Mouse (Mus musculus): ENCODE data around the gene Cmc1. TPM values are rescaled to one million over a fixed set of nuclear protein-coding genes. Genes with fewer than 3 reads are reported as not detected.

The Cmc1 gene
- total and polyA plus RNA-seq, 2 experiments, result 2.6 to 15.9 TPM

- TF ChIP-seq CTCF (IDR thresholded peaks at IDR 0.05; ENCODE audit: low read depth, low read length) (no peak), POLR2A (IDR thresholded peaks at IDR 0.05; ENCODE audit: extremely low read depth, insufficient read depth, low read length) (no peak)
- H3K27ac ChIP-seq (replicated peaks; ENCODE audit: insufficient read depth, low read depth, low read length), result no peak overlapping the region
- DNase-seq (ENCODE audit: extremely low read depth, low read depth, low spot score), result no peak
- no peaks in the 10 kb centered on the region for H3K36me3 ChIP-seq (ENCODE audit: control insufficient read depth, insufficient read depth, low read length)
- H3K9ac ChIP-seq (ENCODE audit: low read depth, low read length), result no peak overlapping the region
- H3K4me3 ChIP-seq (ENCODE audit: insufficient read depth, low read depth, low read length), result no peak overlapping the region
- 85% methylated on average over 4 of the region's 4 CpGs for WGBS
- H3K79me2 ChIP-seq (ENCODE audit: control insufficient read depth, insufficient read depth, low read length), result no peaks in the 10 kb centered on the region
- no peaks in the 10 kb centered on the region for H3K4me1 ChIP-seq (ENCODE audit: control insufficient read depth, insufficient read depth, low read length)
- H3K27me3 ChIP-seq (ENCODE audit: control insufficient read depth, insufficient read depth, low read length), result no peaks in the 10 kb centered on the region
Observed at GRCm38 (mm10) chr9:118173086-118173485, 23.1 kb upstream of the Cmc1 start.

- no peaks in the 10 kb centered on the region for H3K36me3 ChIP-seq (ENCODE audit: control insufficient read depth, insufficient read depth, low read length)
- WGBS, result 37% methylated on average over 5 of the region's 5 CpGs
- DNase-seq (ENCODE audit: extremely low read depth, low read depth, low spot score), result peak; percentile 51
- peak; percentile 38; the same call in 1 of the 2 replicates for TF ChIP-seq CTCF (IDR thresholded peaks at IDR 0.05; ENCODE audit: low read depth, low read length)
- no peak for TF ChIP-seq POLR2A (IDR thresholded peaks at IDR 0.05; ENCODE audit: extremely low read depth, insufficient read depth, low read length)
- H3K27me3 ChIP-seq (ENCODE audit: control insufficient read depth, insufficient read depth, low read length), result no peaks in the 10 kb centered on the region
- H3K27ac ChIP-seq (replicated peaks; ENCODE audit: insufficient read depth, low read depth, low read length), result no peak overlapping the region
- H3K4me1 ChIP-seq (ENCODE audit: control insufficient read depth, insufficient read depth, low read length), result no peaks in the 10 kb centered on the region
- H3K9ac ChIP-seq (ENCODE audit: low read depth, low read length), result no peak overlapping the region
- H3K79me2 ChIP-seq (ENCODE audit: control insufficient read depth, insufficient read depth, low read length), result no peaks in the 10 kb centered on the region
- H3K4me3 ChIP-seq (ENCODE audit: insufficient read depth, low read depth, low read length), result no peak overlapping the region
Observed at GRCm38 (mm10) chr9:118168544-118168943, 18.6 kb upstream of the Cmc1 start.

DNA sequence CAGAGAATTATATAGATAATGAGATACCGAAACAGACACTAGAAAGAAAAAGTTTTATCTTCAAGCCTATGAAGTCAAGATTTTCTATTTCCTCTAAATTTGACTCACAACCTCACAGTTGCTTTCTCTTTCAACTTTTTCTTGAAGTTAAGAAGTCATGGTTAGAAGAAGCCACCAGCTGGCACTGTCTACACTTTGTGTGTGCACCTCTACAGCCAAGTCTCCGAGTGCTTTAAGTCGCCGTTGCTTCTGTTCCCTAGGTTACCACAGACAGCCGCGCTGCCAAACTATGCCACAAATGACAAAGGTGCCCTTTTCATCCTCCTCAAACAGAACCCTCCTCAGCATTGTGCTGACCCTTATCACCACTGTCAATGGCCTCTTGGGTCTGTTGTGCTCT, 17.6 kb upstream of the Cmc1 start:
- no peak for DNase-seq (ENCODE audit: extremely low read depth, low read depth, low spot score)
- no peak overlapping the region for H3K27ac ChIP-seq (replicated peaks; ENCODE audit: insufficient read depth, low read depth, low read length)
- 88% methylated on average over 6 of the region's 6 CpGs for WGBS

DNA sequence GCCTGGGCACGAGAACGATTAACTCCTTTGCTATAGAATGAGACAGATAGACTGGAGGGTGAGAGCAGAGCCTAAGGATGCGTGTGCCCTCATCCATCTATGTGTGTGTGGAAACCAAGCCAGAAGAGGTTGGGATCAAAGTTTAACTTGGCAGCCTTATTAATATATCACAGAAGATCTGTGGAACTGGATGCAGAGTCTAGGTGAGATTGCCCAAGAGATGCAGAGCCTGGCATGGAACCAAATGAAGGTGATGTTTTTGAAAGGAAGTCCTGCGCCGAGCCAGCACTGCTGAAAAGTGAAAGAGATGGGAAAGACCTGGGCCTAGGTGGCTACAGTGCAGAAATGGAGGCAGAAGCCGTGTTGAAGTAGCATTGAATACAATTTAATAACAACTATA, 11.6 kb upstream of the Cmc1 start:
- TF ChIP-seq CTCF (IDR thresholded peaks at IDR 0.05; ENCODE audit: low read depth, low read length), result no peak
- no peak for TF ChIP-seq POLR2A (IDR thresholded peaks at IDR 0.05; ENCODE audit: extremely low read depth, insufficient read depth, low read length)
- Histone ChIP-seq H3K27me3 (ENCODE audit: control insufficient read depth, insufficient read depth, low read length) (no peaks in the 10 kb centered on the region), H3K79me2 (ENCODE audit: control insufficient read depth, insufficient read depth, low read length) (no peaks in the 10 kb centered on the region), H3K36me3 (ENCODE audit: control insufficient read depth, insufficient read depth, low read length) (no peaks in the 10 kb centered on the region), H3K4me3 (ENCODE audit: insufficient read depth, low read depth, low read length) (no peak overlapping the region), H3K27ac (replicated peaks; ENCODE audit: insufficient read depth, low read depth, low read length) (no peak overlapping the region), H3K9ac (ENCODE audit: low read depth, low read length) (no peak overlapping the region), H3K4me1 (ENCODE audit: control insufficient read depth, insufficient read depth, low read length) (peaks cover 5% of the 10 kb centered on the region)
- 57% methylated on average over 6 of the region's 6 CpGs for WGBS
- peak; percentile 94 for DNase-seq (ENCODE audit: extremely low read depth, low read depth, low spot score)

More for the DNA sequence above, 17.6 kb upstream of the Cmc1 start:
- no peak overlapping the region for H3K4me3 ChIP-seq (ENCODE audit: insufficient read depth, low read depth, low read length)
- no peaks in the 10 kb centered on the region for H3K4me1 ChIP-seq (ENCODE audit: control insufficient read depth, insufficient read depth, low read length)
- H3K9ac ChIP-seq (ENCODE audit: low read depth, low read length), result no peak overlapping the region
- H3K36me3 ChIP-seq (ENCODE audit: control insufficient read depth, insufficient read depth, low read length), result no peaks in the 10 kb centered on the region
- no peaks in the 10 kb centered on the region for H3K27me3 ChIP-seq (ENCODE audit: control insufficient read depth, insufficient read depth, low read length)
- TF ChIP-seq CTCF (IDR thresholded peaks at IDR 0.05; ENCODE audit: low read depth, low read length) (no peak), POLR2A (IDR thresholded peaks at IDR 0.05; ENCODE audit: extremely low read depth, insufficient read depth, low read length) (no peak)
- no peaks in the 10 kb centered on the region for H3K79me2 ChIP-seq (ENCODE audit: control insufficient read depth, insufficient read depth, low read length)

- no peak for TF ChIP-seq CTCF (IDR thresholded peaks at IDR 0.05; ENCODE audit: low read depth, low read length)
- no peak for TF ChIP-seq POLR2A (IDR thresholded peaks at IDR 0.05; ENCODE audit: extremely low read depth, insufficient read depth, low read length)
- WGBS, result 5% methylated on average over 3 of the region's 3 CpGs
Observed at GRCm38 (mm10) chr9:118159936-118160335, 10.0 kb upstream of the Cmc1 start.

DNA sequence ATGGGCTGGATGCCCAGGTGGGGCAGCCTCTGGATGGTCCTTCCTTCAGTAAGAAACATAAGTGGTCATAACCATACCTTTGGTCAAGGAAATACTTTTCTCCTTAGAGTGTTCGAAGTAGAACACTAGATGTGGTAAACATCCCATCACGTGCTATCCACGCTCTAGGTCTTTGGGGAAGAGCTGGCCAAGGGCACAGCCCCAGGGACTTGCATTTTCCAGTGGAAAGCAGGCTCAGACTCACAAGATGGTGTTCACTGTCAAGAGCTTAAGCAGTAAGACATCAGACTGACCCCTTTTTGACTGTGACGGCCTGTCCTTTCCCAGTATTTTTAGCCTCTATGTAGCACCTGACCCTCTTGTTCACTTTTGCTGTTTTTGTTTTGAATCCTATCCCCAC, 8.2 kb upstream of the Cmc1 start:
- no peaks in the 10 kb centered on the region for H3K79me2 ChIP-seq (ENCODE audit: control insufficient read depth, insufficient read depth, low read length)
- H3K36me3 ChIP-seq (ENCODE audit: control insufficient read depth, insufficient read depth, low read length), result no peaks in the 10 kb centered on the region
- H3K4me3 ChIP-seq (ENCODE audit: insufficient read depth, low read depth, low read length), result no peak overlapping the region
- H3K27me3 ChIP-seq (ENCODE audit: control insufficient read depth, insufficient read depth, low read length), result no peaks in the 10 kb centered on the region
- TF ChIP-seq CTCF (IDR thresholded peaks at IDR 0.05; ENCODE audit: low read depth, low read length) (no peak), POLR2A (IDR thresholded peaks at IDR 0.05; ENCODE audit: extremely low read depth, insufficient read depth, low read length) (no peak)
- 99% methylated on average over 4 of the region's 4 CpGs for WGBS
- H3K27ac ChIP-seq (replicated peaks; ENCODE audit: insufficient read depth, low read depth, low read length), result no peak overlapping the region
- peaks cover 5% of the 10 kb centered on the region for H3K4me1 ChIP-seq (ENCODE audit: control insufficient read depth, insufficient read depth, low read length)
- no peak overlapping the region for H3K9ac ChIP-seq (ENCODE audit: low read depth, low read length)
- no peak for DNase-seq (ENCODE audit: extremely low read depth, low read depth, low spot score)

More at GRCm38 (mm10) chr9:118159936-118160335, 10.0 kb upstream of the Cmc1 start:
- Histone ChIP-seq H3K9ac (ENCODE audit: low read depth, low read length) (no peak overlapping the region), H3K79me2 (ENCODE audit: control insufficient read depth, insufficient read depth, low read length) (no peaks in the 10 kb centered on the region), H3K4me3 (ENCODE audit: insufficient read depth, low read depth, low read length) (no peak overlapping the region), H3K27me3 (ENCODE audit: control insufficient read depth, insufficient read depth, low read length) (no peaks in the 10 kb centered on the region), H3K4me1 (ENCODE audit: control insufficient read depth, insufficient read depth, low read length) (peaks cover 5% of the 10 kb centered on the region), H3K36me3 (ENCODE audit: control insufficient read depth, insufficient read depth, low read length) (no peaks in the 10 kb centered on the region), H3K27ac (replicated peaks; ENCODE audit: insufficient read depth, low read depth, low read length) (no peak overlapping the region)
- DNase-seq (ENCODE audit: extremely low read depth, low read depth, low spot score), result peak; percentile 94
